Mouse (Mus musculus): Measurements from ENCODE around the gene Tmem156.
A peak's percentile ranks its signal among the peaks of the same experiment; 100 is the strongest.
"Not testable (repeated sequence)": the region's sequence is repeated elsewhere in the genome, so short reads cannot be mapped to it uniquely, and the experiment has no call there.

Gene Tmem156

DNA sequence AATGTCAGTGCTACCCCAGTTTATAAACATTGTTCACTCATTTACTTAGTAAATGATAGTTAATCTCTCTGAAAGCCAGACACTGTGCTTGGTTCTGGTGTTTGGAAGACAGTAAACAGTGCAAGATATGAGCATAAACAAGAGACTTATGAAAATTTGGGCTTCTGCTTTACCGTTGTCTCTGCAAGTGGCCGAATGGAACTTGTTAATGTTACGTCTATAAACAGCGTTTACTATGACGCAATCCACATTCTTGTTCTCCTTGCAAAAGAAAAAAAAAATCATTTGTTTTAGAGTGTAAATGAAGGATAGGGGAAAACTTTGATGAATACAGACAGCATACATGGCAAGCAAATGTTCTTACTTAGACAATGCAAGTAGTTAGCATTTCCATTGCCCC, at the start of gene Tmem156:
Gene Tmem156 (minus strand): TSS at position 212 of the 400 bp plus-strand sequence.
- no peak for DNase-seq (ENCODE audit: low spot score in 2 of 2)

DNA sequence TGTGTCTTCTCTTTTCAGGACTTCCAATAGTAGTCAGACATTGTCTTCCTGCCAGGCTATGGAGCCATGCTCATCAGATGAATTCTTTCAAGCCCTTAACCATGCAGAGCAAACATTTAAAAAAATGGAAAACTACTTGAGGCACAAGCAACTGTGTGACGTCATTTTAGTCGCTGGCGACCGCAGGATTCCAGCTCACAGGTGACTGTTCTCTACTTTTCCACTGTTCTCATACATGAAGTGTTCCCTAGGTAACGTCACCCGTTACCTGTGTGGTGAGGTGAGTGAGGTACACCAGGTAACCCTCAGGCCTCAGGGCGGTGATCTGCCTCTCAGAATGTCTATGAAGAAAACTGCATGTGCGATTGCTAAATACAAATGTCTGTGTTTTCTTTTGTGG, 49.3 kb upstream of the Tmem156 start:
- no peak for DNase-seq (ENCODE audit: low spot score in 2 of 2)

DNA sequence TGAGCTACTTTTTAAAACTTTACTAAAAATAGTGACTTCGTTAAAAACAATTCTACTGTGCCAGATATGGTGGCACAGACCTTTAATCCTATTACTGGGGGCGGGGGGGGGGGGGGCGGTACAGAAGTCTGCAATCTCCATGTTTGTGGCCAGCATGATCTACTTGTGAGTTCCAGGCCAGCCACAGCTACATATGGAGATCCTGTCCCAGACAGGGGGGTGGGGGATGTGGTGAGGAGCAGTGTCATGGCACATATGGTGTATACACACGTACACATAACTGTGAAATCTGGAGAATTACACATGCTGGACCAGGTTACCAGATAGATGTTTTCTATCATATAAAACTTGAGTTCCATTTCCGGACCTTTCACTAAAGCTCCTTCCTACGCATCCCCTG, 45.1 kb upstream of the Tmem156 start:
- no peak for DNase-seq (ENCODE audit: low spot score in 2 of 2)

DNA sequence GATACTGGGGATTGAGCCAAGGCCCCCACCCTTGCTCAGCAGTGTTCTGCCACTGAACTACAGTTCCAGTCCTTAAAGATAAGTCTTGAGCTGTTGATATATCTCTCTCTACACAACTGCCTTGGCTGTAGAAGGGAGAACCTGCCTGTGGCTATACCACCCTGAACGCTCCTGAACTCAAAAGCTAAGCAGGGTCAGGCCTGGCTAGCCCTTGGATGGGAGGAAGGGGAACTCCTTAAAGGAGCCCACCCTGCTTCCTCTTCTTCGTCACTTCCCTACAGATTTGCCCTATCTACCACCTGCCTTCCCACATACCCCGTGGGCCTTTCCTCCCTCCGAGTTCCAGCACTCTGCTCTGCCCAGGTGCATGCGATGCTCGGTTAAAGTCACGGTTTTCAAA, 44.2 kb upstream of the Tmem156 start:
- DNase-seq (ENCODE audit: low spot score in 2 of 2), result no peak

DNA sequence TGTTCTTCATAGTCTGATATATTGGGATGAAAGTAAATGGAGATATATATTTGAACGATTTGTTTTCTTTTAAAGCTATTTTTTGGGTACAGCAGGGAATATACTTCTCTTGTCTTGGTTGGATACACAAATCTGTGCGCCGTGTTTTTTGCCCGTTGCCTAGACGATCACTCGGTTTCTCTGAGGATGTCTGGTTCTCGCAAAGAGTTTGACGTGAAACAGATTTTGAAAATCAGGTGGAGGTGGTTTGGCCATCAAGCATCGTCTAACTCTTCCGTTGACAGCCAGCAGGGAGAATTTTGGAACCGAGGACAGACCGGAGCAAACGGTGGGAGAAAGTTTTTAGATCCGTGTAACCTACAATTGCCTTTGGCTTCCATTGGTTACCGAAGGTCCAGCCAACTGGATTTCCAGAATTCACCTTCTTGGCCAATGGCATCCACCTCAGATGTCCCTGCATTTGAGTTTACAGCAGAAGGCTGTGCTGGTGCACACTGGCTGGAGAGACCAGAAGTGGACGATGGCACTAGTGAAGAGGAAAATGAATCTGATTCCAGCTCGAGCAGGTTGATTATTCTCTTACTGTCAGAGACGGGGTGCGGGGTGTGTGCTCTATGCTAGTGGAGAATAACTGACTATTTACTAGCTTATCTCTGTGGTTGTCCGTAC, 39.4 kb upstream of the Tmem156 start:
- no peak for DNase-seq (ENCODE audit: low spot score in 2 of 2)

DNA sequence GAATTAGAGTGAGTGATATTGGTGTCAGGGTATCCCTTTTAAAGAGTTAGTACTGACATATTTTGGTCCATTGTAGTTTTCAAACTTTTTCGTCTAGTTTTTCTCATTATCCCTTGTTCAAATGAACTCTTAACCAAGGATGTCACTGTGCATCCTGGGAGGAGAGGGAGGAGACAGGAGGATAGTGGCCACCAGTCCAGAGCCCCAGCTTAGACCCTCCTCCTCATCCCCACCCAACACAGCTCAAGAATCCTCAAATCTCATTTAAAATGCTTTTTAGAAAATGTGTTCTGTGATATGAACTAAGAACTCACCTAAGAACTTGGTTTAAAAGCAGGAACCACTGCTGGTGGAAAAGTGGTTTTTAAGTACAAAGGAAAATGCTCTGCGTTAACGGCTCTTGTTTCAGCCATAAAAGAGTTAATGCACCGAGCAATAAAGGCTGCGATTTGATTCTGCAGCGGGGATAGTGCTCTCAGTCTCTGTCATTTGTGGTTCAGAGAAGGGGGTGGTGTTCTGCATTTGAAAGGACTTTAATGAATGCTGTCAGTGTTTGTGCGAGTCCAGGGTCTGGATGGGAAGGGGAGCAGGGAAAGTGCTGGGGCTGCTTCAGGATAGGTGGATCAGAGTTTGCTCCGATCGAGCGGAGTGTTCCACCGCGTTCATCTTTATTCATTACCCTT, 38.7 kb upstream of the Tmem156 start:
- DNase-seq (ENCODE audit: low spot score in 2 of 2), result no peak

DNA sequence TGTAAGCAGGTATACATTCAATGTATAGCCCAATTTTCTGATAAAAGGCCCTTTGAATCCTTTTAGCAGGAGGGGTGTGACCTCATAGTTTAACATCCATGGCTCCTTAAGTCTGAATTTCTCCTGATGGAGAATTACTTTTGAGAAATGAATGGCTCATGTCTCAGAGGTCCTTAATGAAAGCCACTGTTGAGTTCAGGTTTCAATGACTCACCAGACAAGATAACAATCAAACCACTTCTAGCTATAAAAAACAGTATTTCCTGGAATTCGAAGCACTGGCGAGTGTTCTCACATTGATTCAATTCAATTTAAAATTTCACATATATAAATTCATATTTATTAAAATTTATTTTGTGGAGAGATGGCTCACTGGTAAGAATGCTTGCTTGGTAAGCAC, 36.5 kb upstream of the Tmem156 start:
- DNase-seq (ENCODE audit: low spot score in 2 of 2), result no peak

DNA sequence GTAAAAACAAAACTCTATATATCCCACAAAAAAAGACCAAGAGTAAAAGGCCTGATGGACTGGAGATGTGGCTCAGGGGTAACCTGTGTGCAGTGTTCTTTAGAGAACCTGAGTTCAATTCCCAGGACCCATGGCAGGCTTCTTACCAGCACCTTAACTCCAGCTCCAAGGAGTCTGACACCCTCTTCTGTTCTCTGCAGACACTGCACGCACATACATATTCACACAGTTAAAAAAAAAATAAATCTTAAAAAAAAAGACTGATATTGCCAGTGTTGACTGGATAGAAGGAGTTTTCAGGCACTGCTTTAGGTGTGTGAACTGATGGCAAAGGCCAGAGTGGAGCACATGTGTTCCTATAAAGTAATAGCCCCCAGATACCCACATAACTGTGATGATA, 34.2 kb upstream of the Tmem156 start:
- no peak for DNase-seq (ENCODE audit: low spot score in 2 of 2)

DNA sequence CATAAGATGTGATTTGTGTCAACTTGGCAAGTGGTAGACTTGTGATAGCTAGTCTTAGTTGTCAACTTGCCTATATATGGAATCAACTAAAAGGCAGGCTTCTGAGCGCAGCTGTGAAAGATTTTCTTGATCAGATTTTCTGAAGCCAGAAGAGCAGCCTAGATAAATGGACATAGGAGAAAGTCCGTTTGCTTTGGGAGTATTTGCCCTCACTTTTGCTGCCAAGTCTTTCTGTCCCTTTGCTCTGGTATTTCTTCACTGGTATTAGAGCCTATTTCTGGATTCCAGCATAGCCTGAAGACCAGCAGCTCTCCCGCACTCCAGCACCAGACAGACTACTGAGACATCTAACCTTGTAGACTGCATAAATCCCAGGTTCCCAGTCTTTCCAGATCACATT, 30.7 kb upstream of the Tmem156 start:
- no peak for DNase-seq (ENCODE audit: low spot score in 2 of 2)

DNA sequence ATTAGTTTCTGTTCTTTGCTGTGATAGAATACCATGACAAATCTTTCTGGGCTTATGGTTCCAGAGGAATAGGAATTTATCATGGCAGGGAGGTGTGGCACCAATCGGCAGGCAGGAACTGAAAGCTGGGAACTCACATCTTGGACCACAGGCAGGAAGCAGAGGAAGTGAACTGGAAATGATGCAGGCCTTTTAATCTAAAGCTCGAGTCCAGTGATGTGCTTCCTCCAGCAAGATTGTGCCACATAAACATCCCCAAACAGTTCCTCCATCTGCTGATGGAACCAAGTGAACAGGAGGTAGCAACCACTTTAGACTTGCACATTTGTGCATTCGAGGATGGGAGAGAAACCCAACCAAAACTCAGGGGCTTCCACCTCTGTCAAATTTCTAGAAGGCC, 28.0 kb upstream of the Tmem156 start:
- peak; percentile 27 to 47 for DNase-seq (ENCODE audit: low spot score in 2 of 2)

DNA sequence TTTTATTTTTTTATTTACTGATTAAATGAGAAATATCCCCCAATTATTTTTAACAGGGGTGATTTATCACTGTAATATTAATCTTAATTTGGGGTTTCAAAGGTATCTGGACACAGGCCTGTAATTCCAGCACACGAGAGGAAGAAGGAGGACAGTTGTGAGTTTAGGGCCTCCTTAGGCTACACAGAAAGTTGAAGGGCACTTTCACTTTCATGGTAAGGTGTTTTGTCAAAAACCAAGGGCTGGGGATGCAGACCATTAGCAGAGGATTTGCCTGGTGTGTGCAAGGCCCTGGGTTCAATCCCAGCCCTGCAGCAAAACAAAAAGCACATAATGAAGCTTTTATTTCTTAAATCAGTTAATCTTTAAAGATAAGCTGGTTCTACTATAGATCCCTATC, 27.6 kb upstream of the Tmem156 start:
- DNase-seq (ENCODE audit: low spot score in 2 of 2), result no peak

DNA sequence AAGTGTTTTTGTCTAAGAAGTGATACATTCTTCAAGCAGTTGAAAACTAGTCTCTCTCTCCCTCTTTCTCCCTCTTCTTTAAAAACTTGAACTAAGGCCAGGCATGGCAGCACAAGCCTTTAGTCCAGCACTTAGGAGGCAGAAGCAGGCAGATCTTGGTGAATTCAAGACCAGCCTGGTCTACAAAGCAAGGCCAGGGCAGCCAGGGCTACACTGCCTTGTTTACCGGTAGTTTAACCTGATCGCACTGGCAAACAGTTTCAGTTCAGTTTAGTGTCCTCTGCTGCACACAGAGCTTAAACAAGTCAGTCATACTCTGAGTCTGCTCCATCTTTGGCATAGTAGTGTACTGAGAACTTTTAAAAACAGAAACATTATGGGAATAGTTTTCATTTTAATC, 24.9 kb upstream of the Tmem156 start:
- no peak for DNase-seq (ENCODE audit: low spot score in 2 of 2)

DNA sequence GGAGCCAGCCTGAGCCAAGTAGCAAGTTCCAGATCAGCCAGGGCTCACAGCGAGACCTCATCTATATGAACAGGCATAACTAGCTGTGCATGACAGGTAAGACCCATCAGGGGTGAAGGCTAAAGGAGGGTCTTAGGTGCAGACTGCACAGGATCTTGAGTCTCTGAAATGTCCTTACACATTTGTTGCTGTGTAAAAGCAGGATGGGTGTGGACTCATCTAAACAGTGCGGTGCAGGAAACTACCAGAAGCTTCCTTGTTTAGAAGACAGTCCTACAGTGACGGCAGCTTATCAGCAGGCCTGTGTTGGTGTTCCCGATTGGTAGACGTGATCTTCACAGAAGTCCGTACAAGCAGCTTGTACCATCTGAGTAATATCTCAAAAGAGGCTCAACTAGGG, 21.4 kb upstream of the Tmem156 start:
- DNase-seq (ENCODE audit: low spot score in 2 of 2), result peak; percentile 39 to 64

DNA sequence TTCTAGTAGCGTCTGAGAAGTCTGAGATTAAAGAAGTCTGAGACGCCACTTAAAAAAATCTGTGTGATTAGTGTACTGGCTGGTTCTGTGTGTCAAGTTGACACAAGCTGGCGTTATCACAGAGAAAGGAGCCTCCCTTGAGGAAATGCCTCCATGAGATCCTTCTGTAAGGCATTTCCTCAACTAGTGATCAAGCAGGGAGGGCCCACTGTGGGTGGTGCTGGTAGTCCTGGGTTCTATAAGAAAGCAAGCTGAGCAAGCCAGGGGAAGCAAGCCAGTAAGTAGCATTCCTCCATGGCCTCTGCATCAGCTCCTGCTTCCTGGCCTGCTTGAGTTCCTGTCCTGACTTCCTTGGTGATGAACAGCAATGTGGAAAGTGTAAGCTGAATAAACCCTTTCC, 20.3 kb upstream of the Tmem156 start:
- DNase-seq (ENCODE audit: low spot score in 2 of 2), result not testable (repeated sequence)

DNA sequence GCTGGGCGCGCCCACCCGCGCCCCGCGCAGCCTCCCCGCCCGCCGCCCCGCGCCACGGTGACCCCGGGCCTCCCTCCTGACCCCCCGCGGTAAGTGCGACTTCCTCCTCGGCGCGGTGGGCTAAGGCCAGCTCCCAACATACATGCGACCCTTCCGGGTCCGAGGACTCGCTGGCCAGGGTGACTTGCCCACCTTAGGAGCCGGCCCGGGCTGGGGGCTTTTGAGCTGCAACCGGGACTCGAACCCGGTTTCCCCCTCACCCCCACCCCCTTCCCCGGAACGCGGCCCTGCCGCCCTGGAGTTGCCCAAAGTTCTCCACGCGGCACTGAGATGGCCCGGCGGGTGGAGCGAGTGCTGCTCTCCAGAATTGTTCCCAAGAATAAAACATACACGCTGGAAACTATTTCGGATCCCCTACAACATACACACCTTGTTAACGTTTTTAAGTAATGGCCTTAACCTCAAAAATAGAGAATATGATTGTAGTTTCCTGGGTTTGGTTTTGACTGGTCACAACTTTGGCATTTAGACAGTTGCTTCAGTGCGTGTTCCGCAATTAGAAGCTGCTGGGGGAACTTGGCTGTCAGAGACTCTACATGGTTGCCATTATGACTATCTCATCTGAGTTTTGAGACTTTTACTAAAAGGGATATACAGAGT, 16.0 kb upstream of the Tmem156 start:
- peak; percentile 38 to 39 for DNase-seq (ENCODE audit: low spot score in 2 of 2)

DNA sequence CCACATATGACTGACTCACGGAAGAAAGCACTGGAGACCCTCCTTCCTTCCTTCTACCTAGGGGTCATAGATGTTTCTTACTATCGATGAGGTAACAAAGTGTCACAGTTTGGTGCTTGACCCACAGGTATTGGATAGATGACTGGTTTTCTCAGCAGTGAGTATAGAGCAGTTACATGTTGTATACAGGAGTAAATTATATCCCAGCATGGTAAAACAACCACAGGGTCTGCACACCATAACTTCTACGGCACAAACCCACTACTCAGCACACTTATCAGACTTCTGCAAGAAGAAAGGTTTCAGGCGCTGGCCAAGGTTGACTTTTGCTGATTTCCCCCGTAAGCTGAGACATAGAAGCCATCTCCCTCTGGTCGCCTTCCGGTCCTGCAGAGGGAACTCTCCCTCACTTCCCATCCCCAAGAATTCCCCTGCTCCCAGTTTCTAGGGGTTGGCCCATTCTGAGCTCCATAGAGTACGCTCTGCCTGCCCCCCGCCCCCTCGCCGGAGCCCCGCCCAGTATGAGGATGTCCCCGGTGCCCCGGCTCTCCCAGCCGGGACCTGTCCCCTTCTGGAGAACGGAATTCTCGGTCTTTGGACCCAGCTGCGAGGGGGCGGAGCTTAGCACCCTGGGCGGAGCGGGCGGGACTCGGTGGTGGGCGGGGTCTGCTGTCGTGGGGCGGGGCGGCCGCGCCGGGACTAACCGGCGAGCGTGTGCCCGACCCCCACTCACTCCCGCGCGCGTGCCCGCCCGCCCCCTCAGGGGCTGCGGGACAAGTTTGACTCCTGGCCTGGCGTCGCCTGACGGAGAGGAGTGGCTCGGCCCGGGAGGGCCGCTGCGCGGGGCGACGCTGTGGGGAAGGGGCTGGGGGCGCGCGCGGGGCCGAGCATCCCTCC, 15.2 kb upstream of the Tmem156 start, which contains the start of gene Klhl5:
Gene Klhl5 (plus strand): TSS at position 664 of the 897 bp plus-strand sequence.
- DNase-seq (ENCODE audit: low spot score in 2 of 2), result peak; percentile 86 to 91

DNA sequence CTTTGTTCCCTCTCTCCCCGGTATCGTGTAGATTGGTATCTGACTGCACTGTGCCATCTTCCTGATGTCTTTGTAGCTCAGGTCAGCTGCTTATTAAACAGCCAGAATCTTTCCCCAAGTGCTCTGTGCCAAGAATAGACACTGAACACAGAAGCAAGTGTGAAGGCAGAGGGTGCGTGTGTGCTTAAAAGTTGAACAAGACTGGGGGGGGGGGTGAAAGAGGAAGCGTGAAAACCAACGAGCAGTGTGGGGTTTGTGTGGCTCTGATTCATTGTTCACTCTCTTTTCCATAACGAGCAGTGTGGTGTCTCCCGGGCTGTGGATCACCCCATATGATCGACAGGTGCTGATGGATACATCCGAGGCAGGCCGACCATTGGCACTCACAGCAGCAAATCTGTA, 10.7 kb upstream of the Tmem156 start:
- DNase-seq (ENCODE audit: low spot score in 2 of 2), result no peak

DNA sequence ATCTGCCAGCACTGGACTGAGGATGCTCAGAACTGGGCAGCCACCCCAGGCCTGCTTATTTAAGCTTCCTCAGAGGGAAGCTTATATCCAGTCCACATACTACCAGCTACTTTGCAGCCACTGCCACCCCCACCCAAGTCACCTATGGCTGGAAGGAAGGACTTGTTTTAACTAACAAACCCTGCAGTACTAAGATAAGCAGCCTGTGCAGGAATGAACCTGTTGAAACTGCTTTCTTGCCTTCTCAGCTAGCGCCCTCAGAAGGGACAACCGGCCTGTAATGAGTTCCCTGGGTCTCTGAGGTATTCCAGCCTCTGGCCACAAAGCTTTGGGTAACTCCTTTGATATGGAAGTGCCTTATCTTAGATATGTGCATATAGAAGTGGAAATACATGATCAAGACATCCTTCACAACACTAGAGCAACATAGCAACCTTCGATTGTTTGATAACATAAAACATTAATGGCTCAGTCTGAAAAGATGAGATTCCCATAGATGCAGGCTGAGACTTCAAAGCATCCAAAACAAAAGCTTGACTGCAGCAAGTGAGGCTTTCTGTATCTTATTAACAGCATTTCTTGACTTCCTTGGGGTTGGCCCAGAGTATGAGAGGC, 10.2 kb upstream of the Tmem156 start:
- DNase-seq (ENCODE audit: low spot score in 2 of 2), result no peak

DNA sequence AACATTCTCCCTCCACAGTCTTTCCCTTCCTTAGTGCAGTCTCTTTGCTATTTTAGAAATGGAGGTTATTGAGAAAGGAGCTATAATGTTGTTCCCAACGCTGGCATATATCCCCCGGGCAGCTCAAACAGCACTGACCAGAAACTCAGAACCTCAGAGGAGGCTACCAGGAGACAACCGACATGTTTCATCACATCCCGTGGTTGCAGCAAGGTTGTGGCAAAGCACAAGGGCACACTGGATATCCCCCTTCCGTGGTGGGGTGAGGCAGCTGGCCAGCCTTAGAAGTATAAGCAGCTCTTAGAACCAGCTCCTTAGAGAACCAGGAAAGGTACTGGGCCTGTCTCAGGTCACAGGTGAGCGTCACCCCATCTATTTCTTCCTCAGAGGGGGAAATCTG, 9.7 kb upstream of the Tmem156 start:
- no peak for DNase-seq (ENCODE audit: low spot score in 2 of 2)

DNA sequence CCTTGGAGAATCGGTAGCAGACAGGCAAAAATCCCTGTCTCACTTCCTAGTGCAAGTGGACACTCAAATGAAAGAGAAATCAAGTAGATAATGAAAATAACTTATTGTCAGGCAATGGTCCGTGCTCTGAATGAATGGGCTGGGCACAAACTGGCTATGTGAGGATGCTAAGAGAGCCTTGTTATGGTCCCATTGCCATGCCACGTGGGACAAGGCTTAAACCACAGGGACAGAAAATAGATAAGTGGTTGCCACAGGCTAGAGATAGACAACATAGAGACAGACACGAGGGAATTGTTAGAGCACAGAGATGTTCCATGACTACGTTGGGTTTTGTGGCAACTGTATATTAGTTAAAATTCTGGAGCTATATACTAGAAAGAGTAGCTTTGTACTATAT, 9.3 kb upstream of the Tmem156 start:
- DNase-seq (ENCODE audit: low spot score in 2 of 2), result no peak

DNA sequence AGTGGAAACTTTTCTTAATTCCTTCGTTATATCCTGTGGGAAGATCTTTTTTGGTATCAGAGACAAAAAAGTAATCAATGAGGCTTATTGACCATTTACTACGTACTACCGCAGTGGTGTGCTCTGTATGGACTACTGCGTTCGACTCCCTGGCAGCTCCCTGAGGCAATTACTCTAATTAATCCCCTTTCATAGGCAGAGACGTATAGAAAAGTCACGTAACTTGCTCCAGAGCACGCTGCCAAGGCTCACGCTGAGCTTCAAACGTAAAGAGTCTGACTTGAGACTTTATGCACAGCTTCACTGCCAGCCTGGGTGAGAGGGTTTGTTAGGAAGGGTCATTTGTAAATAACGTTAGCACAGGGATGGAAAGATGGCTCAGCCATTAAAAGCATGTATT, 8.1 kb upstream of the Tmem156 start:
- DNase-seq (ENCODE audit: low spot score in 2 of 2), result no peak

DNA sequence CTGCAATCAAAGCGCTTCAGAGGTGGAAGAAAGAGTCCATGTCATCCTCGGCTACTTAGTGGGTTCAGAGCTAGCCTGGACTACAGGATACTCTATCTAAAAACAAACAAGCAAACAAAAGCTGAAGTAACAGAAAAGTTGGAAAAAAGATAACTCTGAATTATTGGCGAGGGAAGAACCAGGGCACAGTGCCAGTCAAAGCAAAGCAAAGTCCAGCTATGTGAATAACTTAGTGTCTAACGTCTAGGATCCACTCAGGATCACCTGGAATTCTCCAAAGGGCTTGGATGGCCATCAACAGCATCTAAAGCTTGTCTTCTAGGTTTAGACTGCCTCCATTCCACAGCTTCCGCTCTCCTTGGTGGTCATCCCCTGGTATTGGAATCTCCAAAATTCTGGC, 5.5 kb upstream of the Tmem156 start:
- DNase-seq (ENCODE audit: low spot score in 2 of 2), result no peak
